Mouse (Mus musculus): ENCODE results near the gene Rgs3.
A peak's percentile ranks its signal among the peaks of the same experiment; 100 is the strongest.

Gene Rgs3

DNA sequence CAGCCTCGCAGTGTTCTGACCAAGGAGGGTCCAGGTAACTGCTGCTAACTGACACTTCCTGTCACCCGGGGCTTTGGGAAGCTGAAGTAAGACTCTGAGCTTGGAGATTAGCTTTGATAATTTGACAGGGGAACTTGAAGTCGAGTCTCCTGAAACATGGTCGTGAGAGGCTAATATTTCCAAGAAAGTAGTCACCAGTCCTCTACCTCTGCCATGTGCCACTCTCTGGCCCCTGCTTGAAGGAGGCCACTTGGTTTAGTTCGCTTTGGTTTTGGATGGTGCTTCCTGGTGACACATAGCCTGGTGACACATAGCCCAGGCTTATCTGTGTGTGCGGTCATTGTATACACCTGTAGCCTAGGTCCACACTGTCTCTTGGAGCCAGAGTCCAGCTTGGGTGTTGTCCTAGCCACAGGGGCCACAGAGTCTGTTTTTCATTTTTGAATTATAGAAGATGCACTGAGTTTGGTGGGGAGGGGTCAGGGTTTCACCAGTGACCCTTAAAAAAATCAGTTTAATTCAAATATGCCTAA is at the start of gene Rgs3:
Rgs3 (plus strand) TSS at position 51 of the 533 bp plus-strand sequence.
- no peak for DNase-seq (ENCODE audit: low read depth, low spot score)

DNA sequence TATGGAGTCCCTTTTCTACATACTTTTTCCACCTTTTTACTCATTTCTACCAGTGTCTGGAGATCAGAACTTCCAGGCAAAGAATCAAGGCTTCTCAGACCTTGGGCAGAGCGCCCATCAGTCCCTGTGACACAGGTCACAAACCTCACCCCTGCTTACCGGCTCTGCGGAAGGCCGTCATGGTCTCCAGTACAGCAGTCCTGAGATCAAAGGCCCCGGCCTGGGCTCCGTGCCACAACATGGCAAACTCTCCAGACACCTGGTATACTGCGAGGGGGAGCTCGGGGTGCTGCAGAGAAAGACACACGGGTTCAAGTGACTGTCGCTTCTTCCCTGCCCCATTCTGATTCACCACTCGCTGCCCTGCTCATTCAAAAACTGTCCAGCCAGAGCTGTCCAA is 49.7 kb upstream of the Rgs3 start:
- no peak for DNase-seq (ENCODE audit: low read depth, low spot score)

DNA sequence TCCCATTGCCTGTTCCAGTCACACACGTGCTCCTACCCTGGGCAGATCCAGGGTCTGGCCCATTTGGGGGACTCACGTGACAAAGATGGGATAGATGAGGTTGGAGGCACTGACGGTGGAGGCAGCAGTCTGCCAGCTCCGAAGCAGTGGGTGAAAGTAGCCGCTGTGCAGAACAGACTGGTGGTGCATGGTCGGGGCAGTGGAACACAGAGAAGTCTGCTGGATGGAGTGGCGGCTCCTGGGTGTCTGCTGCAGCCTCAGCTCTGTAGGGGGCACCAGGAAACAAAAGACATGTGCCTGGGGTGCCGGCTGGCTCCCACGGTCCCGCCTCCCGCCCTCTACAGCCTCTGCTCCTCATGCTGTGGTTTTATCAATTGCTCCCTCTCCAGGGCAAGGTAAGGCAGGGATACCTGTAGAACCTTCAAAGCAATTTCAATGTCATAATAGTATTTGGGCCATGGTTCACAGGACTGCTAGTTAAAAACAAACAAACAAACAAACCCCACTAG is 45.6 kb upstream of the Rgs3 start:
- no peak for DNase-seq (ENCODE audit: low read depth, low spot score)

- DNase-seq (ENCODE audit: low read depth, low spot score): no peak
Measured at GRCm38 (mm10) chr4:62514995-62515394, 44.7 kb upstream of the Rgs3 start.

DNA sequence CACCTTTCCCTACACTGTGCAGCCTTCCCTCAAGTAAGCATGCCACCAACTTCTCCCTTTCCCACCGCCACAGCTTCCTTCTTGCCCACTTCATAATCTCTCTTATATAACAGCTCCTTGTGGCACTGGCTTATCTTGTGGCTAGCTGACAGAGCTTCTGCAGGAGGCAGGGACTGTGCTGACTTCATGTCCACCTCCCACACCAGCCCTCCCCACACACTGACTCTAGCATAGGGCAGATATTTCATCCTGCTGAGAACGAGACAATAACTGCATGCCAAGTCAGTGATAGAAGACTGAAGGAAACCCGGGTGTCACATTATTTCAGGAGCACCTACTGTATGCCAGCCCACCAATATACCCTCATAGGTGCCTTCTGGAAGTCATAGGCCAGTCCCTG is 44.2 kb upstream of the Rgs3 start:
- DNase-seq (ENCODE audit: low read depth, low spot score): no peak

DNA sequence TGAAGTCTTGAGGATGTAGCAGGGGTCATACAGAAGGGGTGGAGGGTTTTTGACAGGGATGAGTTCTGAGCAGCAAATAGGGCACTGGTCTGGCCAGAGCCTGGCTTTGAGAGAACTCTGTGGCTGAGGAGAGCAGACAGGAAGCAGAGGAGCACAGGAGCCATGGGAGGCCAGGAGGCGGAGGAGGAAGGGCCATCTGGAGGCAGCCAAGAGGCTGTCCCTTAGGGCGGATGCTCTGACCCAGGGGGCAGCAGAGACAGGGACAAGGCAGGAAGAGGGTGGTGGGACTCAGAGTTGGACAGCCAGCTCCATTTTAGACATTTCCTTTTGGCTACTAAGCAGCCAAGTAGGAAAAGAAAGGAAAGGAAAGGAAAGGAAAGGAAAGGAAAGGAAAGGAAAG is 43.6 kb upstream of the Rgs3 start:
- DNase-seq (ENCODE audit: low read depth, low spot score): no peak

- DNase-seq (ENCODE audit: low read depth, low spot score): no peak
Measured at GRCm38 (mm10) chr4:62516579-62516978, 43.1 kb upstream of the Rgs3 start.

DNA sequence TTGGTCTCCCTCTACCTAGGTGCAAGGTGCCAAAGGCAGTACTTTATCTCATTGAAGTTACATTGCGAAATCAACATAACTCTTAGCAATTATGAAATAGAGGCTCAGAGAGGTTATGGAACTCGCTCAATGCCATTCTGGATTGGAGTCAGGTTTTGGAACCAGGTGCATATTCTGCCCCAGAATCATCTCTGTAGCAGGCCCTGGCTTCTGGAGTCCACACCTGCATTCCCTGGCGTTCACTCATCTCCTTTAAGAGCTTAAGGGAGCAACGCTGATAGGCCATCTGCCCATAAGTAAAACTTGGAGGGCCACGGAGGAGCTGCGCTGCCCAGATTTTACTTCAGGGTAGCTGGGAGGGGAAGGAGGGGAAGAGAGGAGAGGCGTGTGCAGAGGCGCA is 42.6 kb upstream of the Rgs3 start:
- no peak for DNase-seq (ENCODE audit: low read depth, low spot score)

DNA sequence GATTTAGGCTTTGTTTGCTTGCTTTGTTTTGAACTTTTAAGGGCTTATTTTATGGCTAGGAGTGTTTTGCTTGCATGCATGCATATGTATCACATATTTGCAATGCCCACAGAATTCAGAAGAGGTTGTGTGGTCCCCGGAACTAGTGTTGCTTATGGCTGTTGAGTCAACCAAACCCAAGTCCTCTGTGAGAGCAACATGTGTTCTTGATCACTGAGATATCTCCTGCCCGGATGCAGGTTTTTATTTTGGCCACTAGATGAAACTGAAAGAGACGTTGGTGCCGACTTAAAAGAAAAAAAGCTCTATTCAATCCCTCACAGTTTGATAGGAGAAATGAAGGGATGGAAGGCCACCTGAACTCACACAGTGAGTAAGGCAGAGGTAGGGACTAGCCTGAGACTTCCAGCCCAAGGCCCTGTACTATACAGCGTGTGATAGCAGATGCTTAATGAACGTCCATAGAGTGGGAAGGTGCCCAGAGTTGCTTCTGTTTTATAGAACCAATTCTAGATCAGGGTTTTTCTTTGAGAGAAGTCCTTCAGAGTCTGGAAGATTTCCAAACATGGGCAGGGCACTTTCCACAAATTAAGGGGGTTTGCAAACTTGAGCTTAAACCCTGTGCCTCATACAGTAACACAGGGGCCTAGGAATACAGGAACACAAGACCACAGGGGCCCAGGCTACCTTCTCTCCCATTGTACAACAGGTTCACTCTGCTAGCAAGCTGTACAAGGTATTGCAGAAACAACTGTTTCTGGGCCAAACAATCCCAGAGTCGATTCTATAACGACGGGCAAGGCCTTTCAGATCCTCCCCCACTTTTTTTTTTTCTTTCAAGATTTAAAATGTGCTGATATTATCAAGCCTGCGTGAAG is 41.9 kb upstream of the Rgs3 start:
- no peak for DNase-seq (ENCODE audit: low read depth, low spot score)

- no peak for DNase-seq (ENCODE audit: low read depth, low spot score)
Measured at GRCm38 (mm10) chr4:62518416-62519121, 41.1 kb upstream of the Rgs3 start.

DNA sequence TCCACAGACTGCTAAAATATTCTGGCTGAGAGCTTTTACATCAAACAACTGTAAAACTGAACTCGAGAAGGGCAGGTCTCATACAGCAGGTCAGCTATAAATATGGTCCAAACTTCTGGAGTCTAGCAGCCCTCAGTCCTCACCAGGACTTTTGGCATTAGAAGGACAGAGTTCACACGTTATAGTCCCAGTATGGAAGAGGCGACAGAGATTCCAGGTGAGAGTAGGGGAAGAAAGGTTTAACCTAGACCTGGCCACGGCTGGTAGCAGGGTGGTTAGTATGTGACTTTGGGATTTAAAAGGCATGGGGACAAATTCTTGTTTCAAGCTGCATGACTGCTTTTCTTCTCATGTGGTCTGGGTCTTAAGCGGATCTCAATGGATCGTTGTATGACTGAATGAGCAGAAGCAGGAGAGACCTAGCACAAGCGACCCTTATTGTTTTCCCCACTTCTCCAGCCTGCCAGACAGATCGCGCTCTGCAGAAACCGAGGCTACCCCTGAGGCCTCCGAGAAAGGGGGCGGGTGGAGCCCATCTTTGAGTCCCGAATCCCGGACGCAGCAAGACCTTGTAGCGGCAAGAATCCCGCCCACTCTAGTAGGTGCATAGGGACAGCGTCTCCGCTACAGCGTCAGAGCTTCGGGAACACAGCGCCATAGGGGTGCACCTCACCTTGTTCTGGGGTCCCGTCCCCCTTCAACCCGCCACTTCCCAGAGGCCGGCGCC is 40.4 kb upstream of the Rgs3 start:
- no peak for DNase-seq (ENCODE audit: low read depth, low spot score)

DNA sequence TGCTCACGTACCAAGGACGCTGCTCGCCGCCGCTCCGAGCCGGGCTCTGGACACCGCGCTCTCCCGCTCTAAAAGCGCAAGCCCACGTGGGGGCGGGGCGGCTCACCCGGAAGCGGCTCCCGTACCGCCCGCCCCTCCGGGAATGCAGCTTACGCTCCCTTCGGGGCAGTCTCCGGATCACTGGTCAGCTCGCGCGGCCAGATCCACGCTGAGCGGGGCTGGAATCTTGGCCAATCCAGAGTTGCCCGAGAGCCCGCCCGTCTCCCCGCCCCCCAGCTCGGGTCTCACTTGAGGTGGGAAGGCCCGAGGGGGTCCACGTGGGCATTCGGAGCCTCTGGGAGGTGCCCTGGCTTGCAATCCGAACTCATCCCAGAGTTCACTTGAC is 39.8 kb upstream of the Rgs3 start, which contains the start of gene Alad:
Alad (minus strand) TSS at position 70 of the 385 bp plus-strand sequence.
- peak; percentile 50 for DNase-seq (ENCODE audit: low read depth, low spot score)

- DNase-seq (ENCODE audit: low read depth, low spot score): no peak
Measured at GRCm38 (mm10) chr4:62520892-62521400, 38.7 kb upstream of the Rgs3 start.

- DNase-seq (ENCODE audit: low read depth, low spot score): peak; percentile 93
Measured at GRCm38 (mm10) chr4:62524651-62525488, 34.8 kb upstream of the Rgs3 start, which contains the start of the genes Pole3 and 4933430I17Rik. Pole3 (minus strand) TSS chr4:62525068. 4933430I17Rik (plus strand) TSS chr4:62525369.

- DNase-seq (ENCODE audit: low read depth, low spot score): no peak
Measured at GRCm38 (mm10) chr4:62525489-62525811, 34.2 kb upstream of the Rgs3 start.

DNA sequence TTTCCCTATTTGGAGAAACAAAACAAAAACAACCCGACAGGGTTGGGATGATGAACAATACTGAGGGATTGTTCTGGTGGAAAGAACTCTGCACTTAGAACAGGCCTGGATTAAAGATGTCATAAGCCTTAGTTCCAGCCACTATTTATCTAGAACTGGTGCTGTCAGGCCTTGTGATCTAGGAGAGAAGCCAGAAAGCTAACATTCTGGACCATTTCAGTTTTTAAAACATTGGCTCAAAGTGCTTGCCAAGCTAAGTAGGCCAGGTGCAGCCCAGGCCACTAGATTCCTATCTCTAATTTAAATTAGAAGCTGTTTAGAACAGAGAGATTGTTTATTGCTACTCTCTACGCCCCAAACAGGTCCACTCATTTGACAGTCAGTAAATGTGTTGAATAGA is 33.4 kb upstream of the Rgs3 start:
- no peak for DNase-seq (ENCODE audit: low read depth, low spot score)

DNA sequence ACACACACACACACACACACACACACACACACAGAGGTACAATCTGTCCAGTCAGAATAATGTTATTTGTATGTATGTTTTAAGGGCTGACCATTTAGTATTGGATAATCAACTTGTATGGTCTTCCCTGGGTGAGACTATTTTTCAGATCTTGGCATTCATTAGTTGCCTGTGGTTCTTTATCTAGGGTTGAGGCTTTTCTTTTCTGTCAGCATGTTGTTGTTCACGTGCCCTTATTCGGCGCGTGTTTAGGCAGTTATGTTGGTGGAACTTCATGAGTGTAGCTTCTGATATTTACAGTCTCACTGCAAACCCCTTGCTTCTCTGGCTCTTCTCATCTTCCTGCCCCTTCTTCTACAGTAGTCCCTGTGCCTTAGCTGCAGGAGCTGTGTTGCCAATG is 32.0 kb upstream of the Rgs3 start:
- DNase-seq (ENCODE audit: low read depth, low spot score): no peak

DNA sequence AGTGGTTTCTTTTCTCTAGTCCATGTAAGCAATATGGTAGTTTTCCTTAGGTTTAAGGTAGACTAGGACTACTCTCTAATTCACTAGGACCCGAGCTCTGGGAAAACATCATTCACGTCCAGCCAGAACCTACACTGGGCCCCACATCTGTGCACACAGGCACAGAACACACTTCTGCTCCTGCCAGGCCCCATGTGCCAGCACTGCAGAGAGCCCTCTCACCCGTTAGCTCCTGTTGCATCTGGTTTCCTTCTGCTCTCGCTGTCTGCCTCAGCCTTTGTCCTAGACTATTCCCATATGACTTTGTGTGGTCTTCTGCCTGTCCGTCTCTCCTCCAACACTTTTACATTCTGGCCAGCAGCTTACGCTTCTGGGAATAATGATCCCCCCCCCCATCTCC is 25.9 kb upstream of the Rgs3 start:
- no peak for DNase-seq (ENCODE audit: low read depth, low spot score)

DNA sequence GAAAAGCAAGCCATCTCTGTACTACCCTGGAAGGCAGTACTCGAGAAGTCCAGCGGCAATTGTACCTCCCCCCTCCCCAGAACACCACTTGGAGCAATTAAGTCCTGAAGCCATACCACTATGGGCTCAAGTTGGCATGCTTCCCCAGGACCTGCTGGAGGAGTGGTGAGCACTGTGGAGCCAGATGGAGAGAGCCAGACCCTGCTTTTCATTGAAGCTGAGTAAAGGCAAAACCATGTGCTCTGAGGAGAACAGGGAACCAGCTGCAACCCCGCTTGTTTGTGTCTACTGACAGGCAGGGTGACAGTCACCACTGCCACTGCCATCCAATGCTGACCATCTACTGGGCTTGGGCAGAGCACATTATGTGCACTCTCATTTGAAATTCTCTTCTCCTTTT is 17.8 kb upstream of the Rgs3 start:
- no peak for DNase-seq (ENCODE audit: low read depth, low spot score)

DNA sequence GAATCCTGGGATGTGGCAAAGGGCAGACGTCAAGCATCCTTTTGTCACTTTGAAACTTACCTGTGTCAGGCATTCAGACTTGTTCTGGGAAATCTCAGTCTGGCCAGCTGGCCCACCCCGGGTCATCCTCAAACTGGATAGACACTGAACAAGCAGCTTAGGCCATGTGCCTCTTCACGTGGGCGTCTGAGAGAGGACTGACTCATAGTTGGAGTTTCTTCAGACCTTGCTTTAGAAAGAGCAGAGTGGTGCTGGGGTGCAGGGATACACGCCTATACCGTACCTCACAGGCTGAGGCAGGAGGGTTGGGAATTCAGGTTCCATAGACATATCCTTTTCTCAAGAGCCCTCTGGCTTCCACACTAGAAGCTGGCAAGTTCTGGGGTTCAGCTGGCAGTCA is 15.9 kb upstream of the Rgs3 start:
- DNase-seq (ENCODE audit: low read depth, low spot score): no peak

DNA sequence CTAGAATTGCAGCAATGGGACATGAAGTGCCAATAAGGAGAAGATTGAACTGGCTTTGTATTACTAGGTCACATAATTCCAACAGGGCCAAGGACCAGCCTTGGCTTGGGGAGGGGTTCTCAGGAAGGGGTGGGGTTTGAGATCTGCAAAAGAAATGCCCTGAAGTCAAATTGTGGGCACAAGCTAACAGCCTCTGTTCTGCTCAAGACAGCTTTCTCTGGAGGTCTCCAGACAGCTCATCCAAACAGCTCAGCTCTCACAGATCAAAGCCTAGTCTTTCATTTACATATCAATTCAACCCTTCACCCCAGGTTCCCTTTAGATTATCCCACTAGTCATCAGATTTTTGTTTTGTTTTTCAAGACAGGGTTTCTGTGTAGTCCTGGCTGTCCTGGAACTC is 14.8 kb upstream of the Rgs3 start:
- no peak for DNase-seq (ENCODE audit: low read depth, low spot score)
